Mouse (Mus musculus) kidney, postnatal 14 days (tissue): Measurements from ENCODE around the gene Olfr178.

Source experiments
- DNase-seq: peaks from one replicate; pipeline ENCODE4 v3.0.0; 2022; ENCODE audit warnings: mixed read lengths

The Olfr178 gene

GRCm38 (mm10) chr16:58891963-58892362 is at the start of gene Olfr178:
Gene Olfr178, minus strand, starts transcription at chr16:58892063.
- no peak for DNase-seq

DNA sequence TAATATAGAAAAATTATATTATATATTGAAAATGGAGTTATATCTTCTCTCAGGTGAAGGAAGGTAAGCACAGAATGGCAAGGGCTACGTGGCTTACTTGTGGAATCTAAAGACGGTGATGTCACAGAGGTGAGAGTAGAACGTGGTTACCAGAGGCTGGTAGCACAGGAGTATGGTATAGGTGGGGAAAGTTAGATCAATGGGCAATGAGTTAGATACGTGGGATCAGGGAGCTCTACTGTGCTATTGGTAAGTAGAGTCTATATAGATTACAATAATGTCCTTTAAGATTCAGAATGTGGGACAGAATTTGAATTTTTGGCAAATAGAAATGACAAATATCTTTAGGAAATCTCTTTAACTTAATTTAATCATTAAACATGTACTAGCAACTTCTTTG is 37.4 kb upstream of the Olfr178 start, which contains the start of gene Olfr180:
Gene Olfr180 (minus strand): TSS at position 101 of the 400 bp plus-strand sequence.
- no peak for DNase-seq

DNA sequence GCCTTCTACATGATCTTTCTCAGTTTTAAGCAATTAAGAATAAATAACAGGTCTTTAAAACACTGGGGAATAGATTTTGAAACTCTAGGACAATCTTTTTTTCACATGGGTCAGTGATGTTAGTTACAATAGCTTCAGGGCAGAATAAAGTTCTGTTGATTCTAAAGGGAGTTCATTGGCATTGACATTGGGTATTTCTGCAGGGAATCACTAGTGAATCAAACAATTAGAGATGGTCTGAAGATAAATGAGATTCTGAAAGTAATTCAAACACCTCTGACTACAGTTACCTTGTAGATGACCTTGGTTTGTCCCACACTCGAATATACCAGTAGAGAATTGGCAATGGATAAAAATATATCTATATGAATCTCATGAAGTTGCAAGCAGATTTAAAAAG is 36.8 kb upstream of the Olfr178 start, which contains the start of gene Olfr181:
Gene Olfr181 (minus strand): TSS at position 101 of the 400 bp plus-strand sequence.
- no peak for DNase-seq

DNA sequence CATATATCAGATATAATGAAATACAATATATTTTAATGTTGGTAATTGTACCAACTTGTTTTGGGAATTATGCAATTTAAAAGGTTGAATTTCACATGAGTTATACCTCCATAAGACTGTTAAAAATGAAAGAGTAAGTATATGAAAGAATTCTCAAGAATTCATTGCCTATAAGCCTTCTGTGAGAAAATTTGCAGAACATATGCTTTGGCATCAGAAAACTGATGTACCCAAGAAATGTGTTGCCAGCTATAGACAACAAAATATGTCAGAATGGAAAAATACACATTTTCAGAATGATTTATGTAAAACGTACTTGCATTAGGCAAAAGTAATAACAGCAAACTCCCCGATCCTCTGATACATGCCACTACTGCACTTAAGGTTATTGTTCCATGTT is 7.4 kb downstream of the Olfr178 start:
- no peak for DNase-seq

DNA sequence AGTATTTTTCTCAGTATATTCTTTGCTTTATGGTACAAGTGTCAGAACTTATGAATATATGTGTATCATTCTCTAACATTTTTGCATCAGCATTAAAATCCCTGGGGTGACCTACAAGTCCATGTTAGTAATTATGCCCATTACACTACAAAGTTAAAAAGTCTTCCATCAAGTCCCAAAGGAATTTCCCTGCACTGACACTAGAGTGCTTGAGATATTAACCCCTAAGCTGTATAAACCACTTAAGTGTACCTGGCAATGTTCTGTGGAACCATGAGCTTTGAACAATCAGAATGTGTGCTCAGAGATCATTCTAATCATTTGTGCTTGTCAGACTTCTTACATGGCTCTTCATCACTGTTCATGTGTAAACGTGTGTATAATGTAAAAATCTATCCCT is 17.2 kb downstream of the Olfr178 start, which contains the start of gene Olfr177:
Gene Olfr177 (minus strand): TSS at position 101 of the 400 bp plus-strand sequence.
- no peak for DNase-seq

GRCm38 (mm10) chr16:58861479-58861878 is 30.4 kb downstream of the Olfr178 start:
- DNase-seq: no peak

GRCm38 (mm10) chr16:58860032-58860737 is 31.7 kb downstream of the Olfr178 start:
- no peak for DNase-seq
